Mouse (Mus musculus): ENCODE data around the gene Rnf212b. TPM values are rescaled to one million over a fixed set of nuclear protein-coding genes. Genes with fewer than 3 reads are reported as not detected.

Rnf212b gene
- polyA plus RNA-seq, 1 experiment = not detected

DNA sequence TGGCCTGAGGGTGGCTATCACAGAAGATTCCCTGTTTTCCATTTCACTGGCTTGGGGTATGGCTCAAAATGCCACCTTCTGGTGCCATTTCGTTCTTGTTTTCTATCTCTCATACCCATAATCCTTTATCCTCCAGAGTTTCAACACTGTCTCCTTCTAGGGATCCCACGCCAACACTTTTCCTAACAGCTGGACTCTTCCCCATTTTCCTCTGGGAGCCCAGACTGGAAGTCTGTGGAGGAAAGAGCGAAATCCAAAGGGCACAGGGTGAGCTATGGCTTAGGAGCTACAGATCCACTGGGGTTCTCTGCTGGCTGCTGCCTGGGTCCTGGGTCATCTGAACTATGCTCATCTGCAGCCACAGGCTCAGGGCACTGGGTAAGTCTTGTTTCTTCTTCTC is 60.2 kb downstream of the Rnf212b start:
- Histone ChIP-seq H3K27me3 (ENCODE audit: control insufficient read depth, insufficient read depth, insufficient read length) (no peaks in the 10 kb centered on the region), H3K4me3 (ENCODE audit: insufficient read depth, poor library complexity, severe bottlenecking) (no peak overlapping the region), H3K79me2 (ENCODE audit: control insufficient read depth, insufficient read depth) (no peaks in the 10 kb centered on the region), H3K79me3 (ENCODE audit: low read depth) (no peaks in the 10 kb centered on the region), H3K36me3 (ENCODE audit: control insufficient read depth, insufficient read depth) (no peaks in the 10 kb centered on the region), H3ac (ENCODE audit: control insufficient read depth, insufficient read length, low read depth) (no peak overlapping the region)
- TF ChIP-seq CTCF (IDR thresholded peaks at IDR 0.05; ENCODE audit: control insufficient read depth, insufficient read depth, insufficient read length) = no peak
- TF ChIP-seq CEBPB (IDR thresholded peaks at IDR 0.05; ENCODE audit: low read depth) = no peak
- no peak for TF ChIP-seq MAX (IDR thresholded peaks at IDR 0.05)
- no peak for TF ChIP-seq FOSL1 (IDR thresholded peaks at IDR 0.05; ENCODE audit: insufficient read depth, low read length, poor library complexity, severe bottlenecking)
- TF ChIP-seq MYOG (IDR thresholded peaks at IDR 0.05; ENCODE audit: control insufficient read depth, extremely low read depth, insufficient read length) = no peak

DNA sequence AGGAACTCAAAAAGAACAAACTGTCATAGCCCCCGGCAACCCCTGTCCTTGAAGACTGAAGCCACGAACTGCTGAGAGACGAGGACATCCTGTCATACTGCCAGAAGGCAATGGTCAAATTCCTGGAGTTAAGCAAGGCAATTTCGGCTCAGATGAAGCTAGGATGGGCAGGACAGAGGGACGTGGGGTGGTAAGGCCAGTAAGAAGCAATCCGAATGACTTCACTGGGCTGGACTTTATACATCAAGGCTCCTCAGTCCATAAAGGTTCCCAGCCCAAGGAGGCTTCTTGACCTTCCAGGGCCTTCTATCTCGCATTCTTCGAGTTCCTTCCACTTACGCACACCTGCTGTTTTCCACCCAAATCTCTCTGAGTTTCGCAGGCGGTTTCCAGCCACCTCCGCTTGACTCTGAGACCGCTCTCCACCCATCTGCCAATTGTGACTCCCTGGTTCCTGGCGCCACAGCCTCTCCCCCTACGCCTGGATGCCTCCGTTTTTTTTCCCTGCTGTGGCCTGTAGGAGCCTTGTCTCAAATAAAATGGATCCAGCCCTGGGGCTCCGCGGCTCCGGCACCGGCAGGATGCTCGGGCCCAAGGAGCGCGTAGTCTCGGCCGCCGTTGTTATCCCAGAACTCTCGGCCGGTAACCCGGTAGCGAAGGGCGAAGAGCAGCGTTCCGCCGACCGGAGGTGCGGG is 62.0 kb downstream of the Rnf212b start:
- Histone ChIP-seq H3K4me3 (ENCODE audit: insufficient read depth, poor library complexity, severe bottlenecking) (peak overlapping the region; percentile 48), H3ac (ENCODE audit: control insufficient read depth, insufficient read length, low read depth) (peak overlapping the region; percentile 81), H3K79me2 (ENCODE audit: control insufficient read depth, insufficient read depth) (no peaks in the 10 kb centered on the region), H3K36me3 (ENCODE audit: control insufficient read depth, insufficient read depth) (no peaks in the 10 kb centered on the region), H3K79me3 (ENCODE audit: low read depth) (no peaks in the 10 kb centered on the region), H3K27me3 (ENCODE audit: control insufficient read depth, insufficient read depth, insufficient read length) (no peaks in the 10 kb centered on the region)
- TF ChIP-seq FOSL1 (IDR thresholded peaks at IDR 0.05; ENCODE audit: insufficient read depth, low read length, poor library complexity, severe bottlenecking) (no peak), CTCF (IDR thresholded peaks at IDR 0.05; ENCODE audit: control insufficient read depth, insufficient read depth, insufficient read length) (no peak), MAX (IDR thresholded peaks at IDR 0.05) (no peak), USF1 (IDR thresholded peaks at IDR 0.05; ENCODE audit: low read depth) (no peak)

DNA sequence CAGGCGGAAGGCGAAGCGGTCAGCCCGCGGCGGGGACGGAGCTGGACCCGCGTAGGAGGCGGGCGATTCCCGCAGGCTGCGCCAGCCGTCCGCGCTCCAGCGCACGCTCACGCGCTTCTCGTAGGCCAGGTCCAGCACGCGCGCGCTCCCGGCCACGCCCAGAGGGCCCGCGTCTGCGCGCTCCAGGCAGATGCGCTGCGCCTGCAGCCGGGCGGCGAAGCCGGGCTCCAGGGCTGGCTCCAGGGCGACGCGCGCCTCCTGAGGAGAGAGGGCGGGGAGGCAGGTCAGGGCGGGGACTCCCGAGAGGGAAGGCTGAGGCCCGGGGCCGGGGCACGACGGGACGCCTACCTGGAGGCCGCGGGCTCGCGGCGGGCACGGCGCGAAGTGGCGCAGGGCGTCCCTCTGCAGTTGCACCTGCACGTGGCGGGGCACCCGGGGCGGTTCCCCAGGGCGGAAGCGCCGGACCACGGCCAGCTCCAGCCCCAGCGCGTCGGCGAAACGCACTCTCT is 62.7 kb downstream of the Rnf212b start:
- H3K27me3 ChIP-seq (ENCODE audit: control insufficient read depth, insufficient read depth, insufficient read length) = no peaks in the 10 kb centered on the region
- peak overlapping the region; percentile 48 for H3K4me3 ChIP-seq (ENCODE audit: insufficient read depth, poor library complexity, severe bottlenecking)
- peak; percentile 62 for TF ChIP-seq MAX (IDR thresholded peaks at IDR 0.05)
- TF ChIP-seq MYOD1 (IDR thresholded peaks at IDR 0.05; ENCODE audit: control insufficient read depth, insufficient read length, low read depth) = no peak
- no peaks in the 10 kb centered on the region for H3K79me3 ChIP-seq (ENCODE audit: low read depth)
- no peaks in the 10 kb centered on the region for H3K79me2 ChIP-seq (ENCODE audit: control insufficient read depth, insufficient read depth)
- peak overlapping the region; percentile 81 for H3ac ChIP-seq (ENCODE audit: control insufficient read depth, insufficient read length, low read depth)
- H3K36me3 ChIP-seq (ENCODE audit: control insufficient read depth, insufficient read depth) = no peaks in the 10 kb centered on the region

DNA sequence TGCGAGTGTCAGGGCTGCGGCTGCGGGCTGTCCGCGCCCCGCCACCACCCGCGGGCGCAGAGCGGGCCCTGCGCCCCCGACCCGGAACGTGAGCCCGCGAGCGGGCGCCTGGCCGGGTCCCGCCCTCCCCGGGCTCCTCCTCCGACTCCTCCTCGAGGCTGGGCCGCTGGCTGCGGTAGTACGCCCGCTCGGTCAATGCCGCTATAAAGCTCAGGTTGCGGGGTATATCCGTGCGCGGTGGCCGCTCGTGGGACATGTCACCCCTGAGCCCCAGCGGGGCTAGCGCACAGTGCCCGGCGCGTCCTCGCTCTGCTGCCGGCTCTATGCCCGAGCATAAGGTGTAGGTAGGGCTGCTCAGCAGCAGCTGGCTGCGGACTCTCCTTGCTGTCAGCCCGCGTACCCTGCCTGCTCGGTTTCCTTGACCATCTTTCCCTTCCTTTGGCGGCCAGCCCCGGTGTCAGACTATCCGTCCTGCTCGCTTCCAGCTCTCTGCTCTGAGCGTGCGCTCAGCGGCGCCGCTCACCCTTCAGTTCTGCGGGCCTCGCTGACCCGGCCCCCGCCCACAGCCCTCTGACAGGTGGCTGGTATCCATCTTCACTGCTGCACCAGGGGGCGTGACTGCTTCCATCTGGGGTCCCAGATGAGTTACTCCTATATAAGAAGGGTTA is 63.2 kb downstream of the Rnf212b start, which contains the start of gene Ppp1r3e:
Gene Ppp1r3e, minus strand, starts transcription at position 503 of the 668 bp plus-strand sequence.
- Histone ChIP-seq H3K4me3 (ENCODE audit: insufficient read depth, poor library complexity, severe bottlenecking) (peak within 1 kb of the TSS; percentile 48), H3K79me2 (ENCODE audit: control insufficient read depth, insufficient read depth) (no peaks in the 10 kb centered on the region), H3K27me3 (ENCODE audit: control insufficient read depth, insufficient read depth, insufficient read length) (no peaks in the 10 kb centered on the region), H3K79me3 (ENCODE audit: low read depth) (no peaks in the 10 kb centered on the region), H3ac (ENCODE audit: control insufficient read depth, insufficient read length, low read depth) (peak within 1 kb of the TSS; percentile 81), H3K36me3 (ENCODE audit: control insufficient read depth, insufficient read depth) (no peaks in the 10 kb centered on the region)
- TF ChIP-seq USF1 (IDR thresholded peaks at IDR 0.05; ENCODE audit: low read depth) = no peak
- no peak for TF ChIP-seq MYOD1 (IDR thresholded peaks at IDR 0.05; ENCODE audit: control insufficient read depth, insufficient read length, low read depth)
- no peak for TF ChIP-seq MYOG (IDR thresholded peaks at IDR 0.05; ENCODE audit: control insufficient read depth, extremely low read depth, insufficient read length)
- no peak for TF ChIP-seq FOSL1 (IDR thresholded peaks at IDR 0.05; ENCODE audit: insufficient read depth, low read length, poor library complexity, severe bottlenecking)
- no peak for TF ChIP-seq MAX (IDR thresholded peaks at IDR 0.05)
- no peak for TF ChIP-seq CEBPB (IDR thresholded peaks at IDR 0.05; ENCODE audit: low read depth)
- no peak for TF ChIP-seq CTCF (IDR thresholded peaks at IDR 0.05; ENCODE audit: control insufficient read depth, insufficient read depth, insufficient read length)

DNA sequence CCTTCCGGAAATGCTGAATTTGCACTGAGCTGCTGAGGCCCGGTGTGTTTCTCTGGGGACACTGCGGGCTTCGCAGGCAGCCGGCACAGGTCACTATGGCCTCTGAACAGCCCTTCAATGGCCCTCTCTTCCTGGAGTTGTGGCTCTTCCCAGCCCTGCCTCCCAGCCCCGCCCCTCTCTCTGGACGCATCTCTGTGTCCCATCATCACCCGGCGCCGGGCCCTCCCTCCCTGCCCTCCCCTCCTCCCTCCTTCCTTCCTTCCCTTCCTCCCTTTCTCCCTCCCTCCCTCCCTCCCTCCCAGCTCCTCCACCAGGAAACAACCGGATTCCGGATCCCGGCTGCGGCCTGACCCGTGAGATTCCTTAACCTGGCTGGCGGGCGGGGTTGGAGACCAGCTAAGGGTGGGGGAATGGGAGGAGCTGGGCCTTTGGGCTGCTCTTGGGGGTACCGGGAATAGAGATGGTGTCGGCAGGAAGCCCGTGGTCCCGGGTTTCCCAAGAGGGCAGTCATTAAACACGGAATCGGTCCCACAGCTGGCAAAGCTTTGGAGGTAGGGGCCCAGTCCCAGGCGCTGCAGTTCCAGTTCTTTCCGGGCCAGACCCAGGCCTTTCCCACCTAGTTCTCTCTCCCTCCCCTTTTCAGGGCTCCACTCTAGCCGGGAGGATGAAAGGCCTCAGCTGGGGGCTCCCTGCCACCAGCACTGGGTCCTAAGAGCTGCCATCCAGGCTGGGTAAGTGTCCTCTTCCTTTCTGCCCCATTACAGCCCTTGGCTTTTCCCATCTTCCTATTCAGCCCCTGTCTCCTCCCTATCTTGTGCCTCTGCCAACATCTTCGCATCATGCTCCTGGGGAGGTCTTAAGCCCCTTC is 69.4 kb downstream of the Rnf212b start, which contains the start of the genes Bcl2l2 and Gm20521:
Gene Bcl2l2, plus strand, starts transcription at position 224 of the 868 bp plus-strand sequence.
Gene Gm20521, plus strand, starts transcription at position 288 of the 868 bp plus-strand sequence.
- H3K79me2 ChIP-seq (ENCODE audit: control insufficient read depth, insufficient read depth) = peaks cover 36% of the 10 kb centered on the region
- peaks cover 16% of the 10 kb centered on the region for H3K79me3 ChIP-seq (ENCODE audit: low read depth)
- H3K4me3 ChIP-seq (ENCODE audit: insufficient read depth, poor library complexity, severe bottlenecking) = peak within 1 kb of the TSS; percentile 78
- H3K27me3 ChIP-seq (ENCODE audit: control insufficient read depth, insufficient read depth, insufficient read length) = no peaks in the 10 kb centered on the region
- peaks cover 13% of the 10 kb centered on the region for H3K36me3 ChIP-seq (ENCODE audit: control insufficient read depth, insufficient read depth)
- H3ac ChIP-seq (ENCODE audit: control insufficient read depth, insufficient read length, low read depth) = peak within 1 kb of the TSS; percentile 82
- TF ChIP-seq CTCF (IDR thresholded peaks at IDR 0.05; ENCODE audit: control insufficient read depth, insufficient read depth, insufficient read length) (no peak), FOSL1 (IDR thresholded peaks at IDR 0.05; ENCODE audit: insufficient read depth, low read length, poor library complexity, severe bottlenecking) (no peak), CEBPB (IDR thresholded peaks at IDR 0.05; ENCODE audit: low read depth) (no peak), USF1 (IDR thresholded peaks at IDR 0.05; ENCODE audit: low read depth) (no peak), MYOG (IDR thresholded peaks at IDR 0.05; ENCODE audit: control insufficient read depth, extremely low read depth, insufficient read length) (no peak), MYOD1 (IDR thresholded peaks at IDR 0.05; ENCODE audit: control insufficient read depth, insufficient read length, low read depth) (no peak), MAX (IDR thresholded peaks at IDR 0.05) (no peak)
